Mouse (Mus musculus) CD4-positive, CD25-positive, alpha-beta regulatory T cell, adult 4 months (primary cell): ENCODE data around the gene Hamp. TPM values are rescaled to one million over a fixed set of nuclear protein-coding genes. Genes with fewer than 3 reads are reported as not detected.
A peak's percentile ranks its signal among the peaks of the same experiment; 100 is the strongest.

ENCODE experiments used
- ATAC-seq: one replicate; pipeline ENCODE4 v1.8.0; 2017
- polyA plus RNA-seq, 2 experiments: library from polyadenylated mRNA; unstranded; fragments of 100-300 nt; shearing (Covaris generic); gene quantifications; one replicate each; pipeline ENCODE4 v1.2.1; 2017

Gene Hamp
- not detected for polyA plus RNA-seq

GRCm38 (mm10) chr7:30943909-30944635 is at the start of gene Hamp:
Gene Hamp, minus strand, starts transcription at chr7:30944032.
- no peak for ATAC-seq

DNA sequence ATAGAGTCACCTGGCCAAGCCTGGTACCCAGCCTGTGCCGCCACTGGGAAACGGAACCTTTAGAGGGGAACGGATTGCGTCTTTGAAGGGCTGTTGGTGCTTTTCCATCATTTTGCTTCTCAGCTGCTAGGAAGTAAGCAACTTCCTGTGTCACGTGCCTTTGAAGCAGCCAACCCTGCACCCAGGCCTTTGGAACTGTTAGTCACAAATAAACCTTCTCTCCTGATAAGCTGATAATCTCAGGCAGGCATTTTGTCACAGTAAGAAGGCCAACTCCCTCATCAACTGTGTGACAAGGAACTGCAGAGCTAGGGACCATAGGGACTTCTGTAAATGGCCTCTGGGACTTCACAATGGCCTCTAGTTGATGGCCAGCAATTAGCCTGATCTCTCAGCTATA is 48.3 kb upstream of the Hamp start:
- ATAC-seq = no peak

- ATAC-seq = no peak
These were observed 44.8 kb upstream of the Hamp start for GRCm38 (mm10) chr7:30988519-30989162.

GRCm38 (mm10) chr7:30985357-30985756 is 41.5 kb upstream of the Hamp start:
- no peak for ATAC-seq

GRCm38 (mm10) chr7:30981703-30982102 is 37.9 kb upstream of the Hamp start:
- ATAC-seq = no peak

GRCm38 (mm10) chr7:30973501-30974289 is 29.9 kb upstream of the Hamp start, which contains the start of gene Fam187b:
Gene Fam187b, plus strand, starts transcription at chr7:30973790.
- ATAC-seq = peak; percentile 94

GRCm38 (mm10) chr7:30973251-30973500 is 29.3 kb upstream of the Hamp start, which contains the start of gene Lsr:
Gene Lsr, minus strand, starts transcription at chr7:30973464.
- ATAC-seq = no peak

GRCm38 (mm10) chr7:30972426-30973250 is 28.8 kb upstream of the Hamp start:
- ATAC-seq = no peak

- no peak for ATAC-seq
These were observed 28.1 kb upstream of the Hamp start for GRCm38 (mm10) chr7:30971901-30972300.

GRCm38 (mm10) chr7:30969174-30969573 is 25.3 kb upstream of the Hamp start:
- ATAC-seq = no peak

DNA sequence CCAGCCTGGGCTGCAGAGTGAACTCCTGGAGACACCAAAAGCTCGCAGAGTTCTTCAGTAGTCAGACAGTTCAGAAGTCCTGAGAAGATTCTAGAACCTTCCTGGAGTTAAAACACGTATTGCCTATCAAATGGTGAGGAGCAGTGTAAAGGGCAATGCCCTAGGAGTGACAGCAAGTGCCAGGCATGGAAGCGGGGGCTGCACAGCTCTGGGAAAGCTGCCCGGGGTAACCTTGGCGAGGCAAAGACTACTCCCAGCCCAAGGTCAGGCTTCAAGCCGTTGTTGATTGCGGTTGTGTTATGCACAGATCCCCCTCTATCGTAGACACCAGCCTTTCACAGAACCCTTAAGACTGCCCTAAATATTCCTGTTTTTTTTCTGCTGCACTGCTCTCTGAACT is 24.8 kb upstream of the Hamp start:
- ATAC-seq = no peak

DNA sequence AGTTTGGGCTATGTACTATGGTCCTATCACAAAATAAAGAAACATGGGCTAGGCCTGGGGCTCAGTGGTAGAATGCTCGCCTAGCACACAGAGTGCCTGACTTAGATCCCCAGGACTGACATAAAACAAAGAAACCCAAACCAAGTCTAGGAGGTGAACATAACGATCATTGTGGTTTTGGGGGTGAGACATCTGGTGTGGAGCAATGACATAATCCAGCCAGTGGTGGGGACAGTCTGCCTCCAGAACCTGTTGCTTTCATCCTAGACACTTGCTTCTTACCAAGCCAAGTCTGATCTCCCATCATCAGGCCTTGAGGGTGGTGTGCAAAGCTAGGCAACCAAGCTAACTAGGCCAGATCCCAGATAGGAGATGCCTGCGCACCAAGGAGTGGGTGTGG is 22.8 kb upstream of the Hamp start:
- ATAC-seq = no peak

DNA sequence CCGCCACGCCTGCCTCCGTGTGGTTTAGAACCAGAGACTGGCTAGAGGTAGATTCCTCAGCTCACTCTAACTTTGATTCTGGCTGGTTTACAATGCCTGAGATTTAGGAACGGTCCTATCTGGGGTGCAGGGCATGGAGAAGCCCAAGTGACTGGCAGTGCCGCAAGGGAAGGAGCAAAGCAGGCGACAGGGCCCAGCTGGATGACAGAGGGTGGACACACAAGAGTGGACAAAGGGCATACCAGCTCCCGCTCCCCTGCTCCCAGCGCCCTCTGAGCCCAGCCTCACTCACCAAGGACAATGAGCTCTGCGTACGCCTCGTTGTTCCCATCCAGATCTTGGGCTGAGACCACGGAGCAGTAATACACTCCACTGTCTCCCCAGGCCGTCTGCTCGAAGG is 21.8 kb upstream of the Hamp start:
- ATAC-seq = no peak

DNA sequence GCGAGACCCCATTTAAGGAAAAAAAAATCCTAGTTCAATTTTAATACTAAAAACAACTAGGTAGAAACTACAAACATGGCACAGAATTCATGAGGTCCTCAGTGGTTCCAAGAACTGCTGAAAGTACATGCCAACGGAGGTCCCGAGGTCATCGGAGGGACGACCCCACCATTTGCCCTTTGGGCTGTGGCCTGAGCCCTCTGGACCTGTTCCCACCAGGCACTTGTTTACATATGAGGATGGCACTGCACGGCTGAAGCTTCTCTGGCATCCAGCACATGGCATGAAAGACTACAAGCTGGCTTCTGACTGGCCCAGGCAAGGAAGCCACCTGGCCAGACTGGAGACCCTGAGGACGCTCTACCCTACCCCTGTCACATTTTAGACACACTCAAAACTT is 20.5 kb upstream of the Hamp start:
- ATAC-seq = no peak

- no peak for ATAC-seq
These were observed 19.0 kb upstream of the Hamp start for GRCm38 (mm10) chr7:30962862-30963261.

GRCm38 (mm10) chr7:30959786-30960349 is 16.0 kb upstream of the Hamp start:
- ATAC-seq = no peak

DNA sequence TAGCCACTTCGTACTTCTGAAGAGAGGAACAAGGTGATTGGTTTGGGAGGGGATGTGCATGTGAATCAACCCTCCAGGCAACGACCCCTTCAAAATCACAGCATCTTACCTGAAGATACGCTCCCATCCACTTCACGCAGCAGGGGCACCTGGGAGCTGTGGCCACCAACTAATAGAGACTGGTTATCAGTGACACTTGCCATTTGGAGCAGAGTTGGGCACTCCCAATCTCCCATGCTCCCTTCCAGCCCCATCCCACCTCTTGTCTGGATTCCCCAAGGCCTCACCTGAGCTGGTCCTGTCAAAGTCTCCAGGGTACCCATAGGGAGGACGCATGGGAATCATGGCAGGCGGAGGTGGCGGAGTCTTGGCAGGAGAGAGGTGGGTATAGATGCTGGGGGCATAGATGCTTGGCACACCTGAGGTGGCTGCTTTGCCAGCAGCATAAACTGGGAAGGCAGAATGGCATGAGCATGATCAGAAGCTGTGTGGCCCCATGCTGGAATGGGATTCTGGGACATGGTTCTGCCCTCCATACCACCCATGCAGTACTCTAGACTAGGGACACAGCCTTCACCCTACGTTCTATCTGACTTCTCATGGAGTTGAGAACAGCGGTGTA is 15.1 kb upstream of the Hamp start:
- ATAC-seq = no peak

DNA sequence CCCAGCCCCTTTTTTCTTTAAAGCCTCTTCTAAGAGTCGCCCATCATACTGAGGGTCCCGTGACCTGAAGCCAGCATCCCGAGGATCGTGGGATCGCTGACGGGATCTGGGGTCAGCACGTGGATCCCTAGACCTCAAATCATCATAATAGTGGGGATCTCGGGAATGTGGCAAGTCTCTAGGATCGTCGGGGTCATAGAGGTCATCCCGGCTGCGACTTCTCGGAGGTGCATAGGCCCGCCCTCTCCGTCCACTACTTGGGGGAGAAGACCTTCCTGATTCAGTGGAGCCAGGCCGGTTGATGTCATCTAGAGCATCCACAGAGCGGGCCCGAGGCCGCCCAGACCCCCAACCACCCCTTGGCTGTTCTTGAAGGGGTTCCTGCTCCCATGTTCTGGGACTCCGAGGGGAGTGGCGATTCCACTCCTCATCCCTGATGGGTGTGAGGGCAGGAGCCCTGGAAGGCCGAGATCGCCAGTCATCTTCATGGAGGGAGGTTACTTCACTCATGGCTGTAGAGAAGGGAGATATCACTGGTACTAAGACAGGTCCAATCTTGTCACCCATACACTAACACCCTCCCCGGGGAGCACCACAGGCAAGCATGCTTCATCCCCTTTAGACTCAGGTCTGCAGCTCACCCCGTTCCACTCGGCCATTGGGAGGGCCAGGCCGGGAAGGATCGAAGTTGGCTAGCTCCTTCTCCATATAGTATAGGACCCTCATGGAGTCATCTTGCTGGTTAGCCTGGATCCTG is 14.5 kb upstream of the Hamp start:
- ATAC-seq = no peak

DNA sequence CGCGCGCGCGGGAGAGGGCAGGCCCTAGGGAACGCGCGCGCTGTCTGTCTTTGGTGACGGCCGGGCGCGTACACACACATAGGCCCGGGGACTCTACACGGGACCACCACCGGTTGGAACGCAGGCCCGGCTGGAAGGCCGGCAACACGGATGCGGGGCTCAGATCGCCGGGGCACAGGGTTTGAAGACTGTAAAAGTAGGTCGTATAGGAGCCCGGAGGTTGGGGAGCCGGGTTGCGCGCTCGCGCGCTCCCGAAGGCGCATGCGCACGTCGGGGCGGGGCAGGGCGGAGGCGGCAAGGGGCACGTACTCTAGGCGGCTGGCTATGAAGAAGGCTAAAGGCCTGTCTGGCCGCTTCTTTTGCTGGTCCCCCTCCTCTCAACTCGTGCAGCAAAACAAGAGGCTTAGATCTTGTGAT is 13.5 kb upstream of the Hamp start:
- peak; percentile 67 for ATAC-seq

DNA sequence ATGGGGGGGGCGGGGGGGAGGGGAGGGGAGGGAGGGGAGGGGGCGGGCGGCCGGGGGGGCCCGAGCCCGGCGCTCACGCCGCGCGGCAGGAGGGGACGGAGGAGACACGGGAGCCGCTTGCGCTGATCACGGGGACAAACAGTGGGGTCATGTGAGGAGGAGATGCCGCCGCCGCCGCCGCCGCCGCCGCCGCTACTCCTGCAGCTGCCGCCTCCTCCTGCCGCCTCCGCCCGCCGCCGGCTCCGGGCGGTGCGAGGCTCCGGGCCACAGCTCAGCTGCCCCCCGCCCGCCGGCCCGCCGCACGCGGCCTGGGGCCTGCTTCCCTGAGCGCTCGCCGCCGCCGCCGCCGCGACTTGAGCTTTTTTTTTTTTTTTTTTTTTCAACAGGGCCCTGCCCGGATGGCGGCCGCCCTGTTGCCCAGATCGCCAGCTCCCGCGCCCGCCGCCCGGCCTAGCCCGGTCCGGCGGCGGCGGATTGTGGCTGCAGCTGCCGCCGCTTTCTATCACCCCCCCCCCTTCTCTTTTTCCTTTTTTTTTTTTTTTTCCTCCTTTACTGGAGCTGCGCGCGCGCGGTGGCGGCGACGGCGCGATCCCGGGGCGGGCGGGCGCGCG is 13.0 kb upstream of the Hamp start, which contains the start of gene Usf2:
Gene Usf2 (minus strand): TSS at position 48 of the 611 bp plus-strand sequence.
- peak; percentile 57 for ATAC-seq

- ATAC-seq = peak; percentile 25
These were observed 12.5 kb upstream of the Hamp start for GRCm38 (mm10) chr7:30956357-30956751.
